Comparison of ENCODE assay signal across 14 mouse cellular contexts in the genomic region with DNA sequence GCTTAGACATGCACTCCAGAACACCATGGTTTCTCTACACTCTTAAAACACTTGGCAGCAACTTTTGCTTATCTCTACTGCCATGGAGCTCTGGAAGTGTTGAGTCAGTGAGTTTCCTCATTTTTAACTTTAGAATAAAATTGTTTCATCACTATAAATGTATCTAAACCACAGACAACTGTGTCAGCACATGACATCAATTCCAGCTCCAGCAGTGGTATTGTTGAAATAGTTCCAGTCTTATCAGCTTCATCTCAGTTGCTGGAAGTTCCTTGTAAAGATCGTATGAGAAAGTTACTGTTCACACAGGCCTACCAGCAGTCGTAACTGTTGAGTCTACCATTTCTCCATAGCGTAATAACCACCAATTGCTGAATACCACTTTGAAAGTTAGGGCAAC.
"Had no signal": no experiment of that assay in that cellular context is flagged by ENCODE, and none has a peak within 500 bp of the region (broad histone marks: within the 10 kb centered on the region; RNA-seq: fewer than 3 reads in every experiment).

No protein-coding gene starts in this region.

- DNase-seq: kidney, postnatal 25 days; lung, embryonic 14.5 days; retina, postnatal 1 day; right cerebral cortex, postnatal 4 days; spleen, adult 18-20 months; thymus, adult 18-20 months; thymus, postnatal 14 days had no signal

- H3K27ac ChIP-seq: left cerebral cortex, adult 2 months; limb, embryonic 10.5 days; liver, embryonic 12.5 days; midbrain, embryonic 15.5 days; neural tube, embryonic 13.5 days had no signal

- ATAC-seq: liver, embryonic 12.5 days; midbrain, embryonic 15.5 days had no signal

- H3K9me3 ChIP-seq: limb, embryonic 10.5 days; liver, embryonic 12.5 days; megakaryocyte, embryonic 14.5 days; midbrain, embryonic 15.5 days; neural tube, embryonic 13.5 days had no signal

- H3K27me3 ChIP-seq: liver, embryonic 12.5 days; megakaryocyte, embryonic 14.5 days; midbrain, embryonic 15.5 days had no signal

- H3K4me2 ChIP-seq: liver, embryonic 12.5 days; lung, embryonic 14.5 days; midbrain, embryonic 11.5 days; midbrain, embryonic 15.5 days; neural tube, embryonic 13.5 days had no signal

- H3K4me1 ChIP-seq: limb, embryonic 10.5 days; liver, embryonic 12.5 days; megakaryocyte, embryonic 14.5 days; midbrain, embryonic 15.5 days; neural tube, embryonic 13.5 days had no signal

- H3K36me3 ChIP-seq: limb, embryonic 10.5 days; liver, embryonic 12.5 days; midbrain, embryonic 15.5 days; neural tube, embryonic 13.5 days had no signal

- H3K4me3 ChIP-seq: left cerebral cortex, adult 2 months; limb, embryonic 10.5 days; liver, embryonic 12.5 days; megakaryocyte, embryonic 14.5 days; midbrain, embryonic 15.5 days; neural tube, embryonic 13.5 days had no signal

- H3K9ac ChIP-seq: liver, embryonic 12.5 days; lung, embryonic 14.5 days; midbrain, embryonic 15.5 days; neural tube, embryonic 13.5 days had no signal
